Mouse (Mus musculus): ENCODE measurements around the gene Ptprn. TPM values are rescaled to one million over a fixed set of nuclear protein-coding genes. Genes with fewer than 3 reads are reported as not detected.

Gene Ptprn
- total and polyA plus RNA-seq, 2 experiments from 2014 or later: 0.04 to 0.16 TPM

- H3K27me3 ChIP-seq (ENCODE audit: control insufficient read depth, insufficient read depth, low read length): peaks cover 18% of the 10 kb centered on the region; the same call in 1 of the 2 replicates
- DNase-seq (ENCODE audit: low spot score) (no peak), ATAC-seq (ENCODE audit: insufficient read depth, low read depth) (no peak)
Measured at GRCm38 (mm10) chr1:75221538-75221937, 42.8 kb downstream of the Ptprn start.

GRCm38 (mm10) chr1:75219531-75219930 is 44.8 kb downstream of the Ptprn start, which contains the start of gene Tuba4a:
TSS of gene Tuba4a (minus strand) at chr1:75219865.
- DNase-seq (ENCODE audit: low spot score) (no peak), ATAC-seq (ENCODE audit: insufficient read depth, low read depth) (peak; percentile 33)
- peak within 1 kb of the TSS; percentile 61 for H3K4me3 ChIP-seq (ENCODE audit: low read depth, low read length)
- peaks cover 18% of the 10 kb centered on the region; the same call in 1 of the 2 replicates for H3K27me3 ChIP-seq (ENCODE audit: control insufficient read depth, insufficient read depth, low read length)
- TF ChIP-seq CTCF (IDR thresholded peaks at IDR 0.05; ENCODE audit: low read depth) (no peak; the same call in 1 of the 2 replicates), EP300 (IDR thresholded peaks at IDR 0.05; ENCODE audit: low read depth) (no peak)
- 2% methylated on average over 34 of the region's 34 CpGs for WGBS
- H3K9ac ChIP-seq (replicated peaks; ENCODE audit: low read depth, low read length): peak within 1 kb of the TSS; percentile 60
- peak within 1 kb of the TSS; percentile 87 for H3K4me2 ChIP-seq (ENCODE audit: low read depth, low read length)
- H3K36me3 ChIP-seq (replicated peaks; ENCODE audit: control insufficient read depth, insufficient read depth, low read length): peaks cover 23% of the 10 kb centered on the region
- peaks cover 19% of the 10 kb centered on the region for H3K4me1 ChIP-seq (ENCODE audit: control insufficient read depth, insufficient read depth)
- H3K27ac ChIP-seq (ENCODE audit: low read depth): peak within 1 kb of the TSS; percentile 82
- no peaks in the 10 kb centered on the region for H3K9me3 ChIP-seq (replicated peaks; ENCODE audit: control insufficient read depth, low read length)

More at GRCm38 (mm10) chr1:75221538-75221937, 42.8 kb downstream of the Ptprn start:
- no peak for TF ChIP-seq CTCF (IDR thresholded peaks at IDR 0.05; ENCODE audit: low read depth)
- WGBS: 74% methylated on average over 3 of the region's 3 CpGs
- Histone ChIP-seq H3K36me3 (replicated peaks; ENCODE audit: control insufficient read depth, insufficient read depth, low read length) (0 out of 2 replicates have a peak, but pooled peaks cover 3% of the 10 kb centered on the region), H3K9me3 (replicated peaks; ENCODE audit: control insufficient read depth, low read length) (no peaks in the 10 kb centered on the region), H3K4me2 (ENCODE audit: low read depth, low read length) (no peak overlapping the region), H3K4me3 (ENCODE audit: low read depth, low read length) (no peak overlapping the region), H3K4me1 (ENCODE audit: control insufficient read depth, insufficient read depth) (peaks cover 19% of the 10 kb centered on the region), H3K9ac (replicated peaks; ENCODE audit: low read depth, low read length) (no peak overlapping the region), H3K27ac (ENCODE audit: low read depth) (no peak overlapping the region)

GRCm38 (mm10) chr1:75219078-75219477 is 45.2 kb downstream of the Ptprn start:
- TF ChIP-seq CTCF (IDR thresholded peaks at IDR 0.05; ENCODE audit: low read depth) (0 out of 2 replicates have a peak, but pooled peaks have one; percentile 10), EP300 (IDR thresholded peaks at IDR 0.05; ENCODE audit: low read depth) (no peak)
- ATAC-seq (ENCODE audit: insufficient read depth, low read depth): peak; percentile 89
- Histone ChIP-seq H3K4me3 (ENCODE audit: low read depth, low read length) (peak overlapping the region; percentile 61), H3K4me1 (ENCODE audit: control insufficient read depth, insufficient read depth) (peaks cover 21% of the 10 kb centered on the region), H3K27ac (ENCODE audit: low read depth) (peak overlapping the region; percentile 82), H3K27me3 (ENCODE audit: control insufficient read depth, insufficient read depth, low read length) (peaks cover 18% of the 10 kb centered on the region; the same call in 1 of the 2 replicates), H3K9ac (replicated peaks; ENCODE audit: low read depth, low read length) (peak overlapping the region; percentile 60), H3K4me2 (ENCODE audit: low read depth, low read length) (peak overlapping the region; percentile 87), H3K9me3 (replicated peaks; ENCODE audit: control insufficient read depth, low read length) (no peaks in the 10 kb centered on the region), H3K36me3 (replicated peaks; ENCODE audit: control insufficient read depth, insufficient read depth, low read length) (peaks cover 27% of the 10 kb centered on the region)
- DNase-seq (ENCODE audit: low spot score): peak; percentile 76
- WGBS: under 1% methylated on average over 24 of the region's 24 CpGs

GRCm38 (mm10) chr1:75218227-75219001 is 45.9 kb downstream of the Ptprn start:
- no peak for DNase-seq (ENCODE audit: low spot score)
- Histone ChIP-seq H3K36me3 (replicated peaks; ENCODE audit: control insufficient read depth, insufficient read depth, low read length) (peaks cover 34% of the 10 kb centered on the region), H3K27me3 (ENCODE audit: control insufficient read depth, insufficient read depth, low read length) (peaks cover 18% of the 10 kb centered on the region; the same call in 1 of the 2 replicates), H3K27ac (ENCODE audit: low read depth) (peak overlapping the region; percentile 82), H3K9ac (replicated peaks; ENCODE audit: low read depth, low read length) (peak overlapping the region; percentile 60), H3K4me2 (ENCODE audit: low read depth, low read length) (peak overlapping the region; percentile 87), H3K4me3 (ENCODE audit: low read depth, low read length) (peak overlapping the region; percentile 61), H3K9me3 (replicated peaks; ENCODE audit: control insufficient read depth, low read length) (no peaks in the 10 kb centered on the region), H3K4me1 (ENCODE audit: control insufficient read depth, insufficient read depth) (peaks cover 21% of the 10 kb centered on the region)
- TF ChIP-seq CTCF (IDR thresholded peaks at IDR 0.05; ENCODE audit: low read depth): no peak
- TF ChIP-seq EP300 (IDR thresholded peaks at IDR 0.05; ENCODE audit: low read depth): no peak
- peak; percentile 45 for ATAC-seq (ENCODE audit: insufficient read depth, low read depth)
- WGBS: 2% methylated on average over 37 of the region's 38 CpGs

- peak overlapping the region; percentile 61 for H3K4me3 ChIP-seq (ENCODE audit: low read depth, low read length)
- peaks cover 21% of the 10 kb centered on the region for H3K4me1 ChIP-seq (ENCODE audit: control insufficient read depth, insufficient read depth)
- peak overlapping the region; percentile 87 for H3K4me2 ChIP-seq (ENCODE audit: low read depth, low read length)
- peaks cover 40% of the 10 kb centered on the region for H3K36me3 ChIP-seq (replicated peaks; ENCODE audit: control insufficient read depth, insufficient read depth, low read length)
- H3K9me3 ChIP-seq (replicated peaks; ENCODE audit: control insufficient read depth, low read length): no peaks in the 10 kb centered on the region
- peaks cover 18% of the 10 kb centered on the region; the same call in 1 of the 2 replicates for H3K27me3 ChIP-seq (ENCODE audit: control insufficient read depth, insufficient read depth, low read length)
- peak overlapping the region; percentile 82 for H3K27ac ChIP-seq (ENCODE audit: low read depth)
- no peak for ATAC-seq (ENCODE audit: insufficient read depth, low read depth)
- no peak for TF ChIP-seq EP300 (IDR thresholded peaks at IDR 0.05; ENCODE audit: low read depth)
- TF ChIP-seq CTCF (IDR thresholded peaks at IDR 0.05; ENCODE audit: low read depth): no peak
- WGBS: 1% methylated on average over 6 of the region's 6 CpGs
- DNase-seq (ENCODE audit: low spot score): no peak
- H3K9ac ChIP-seq (replicated peaks; ENCODE audit: low read depth, low read length): peak overlapping the region; percentile 60
Measured at GRCm38 (mm10) chr1:75217893-75218226, 46.4 kb downstream of the Ptprn start.

Measured in heart, postnatal 0 days (tissue).